Mouse (Mus musculus) kidney, postnatal 4 days (tissue): ENCODE data around the gene Gm20388.
A peak's percentile ranks its signal among the peaks of the same experiment; 100 is the strongest.

Experiments
- DNase-seq, 2 experiments: peaks; one replicate each; pipeline ENCODE4 v3.0.0; 2021; ENCODE audit warnings: mixed read lengths in 2 of 2

The Gm20388 gene

GRCm38 (mm10) chr8:124106328-124107195, 4195.9 kb downstream of the Gm20388 start:
- DNase-seq: no peak

DNA sequence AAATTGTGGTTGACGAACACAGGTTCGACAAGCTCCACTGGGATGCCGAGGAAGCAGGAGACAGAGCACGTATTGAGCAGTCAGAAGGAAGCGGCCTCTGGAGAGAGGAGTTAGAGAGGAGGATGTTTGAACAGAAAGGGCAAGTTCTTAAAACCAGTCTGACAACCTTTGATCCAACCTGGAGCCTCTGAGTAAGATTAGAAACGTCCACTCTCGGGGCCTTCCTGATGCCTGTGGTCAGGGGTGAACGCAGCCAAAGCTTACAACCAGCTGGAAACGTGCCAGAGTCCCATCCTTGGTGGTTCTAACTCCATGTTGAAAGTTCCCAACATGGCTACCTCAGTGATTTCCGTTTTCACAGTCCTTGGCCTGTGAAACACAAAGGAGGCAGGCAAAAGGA, 4202.5 kb downstream of the Gm20388 start:
- peak in 1 of 2 experiments; percentile 10 for DNase-seq

GRCm38 (mm10) chr8:124125241-124125640, 4214.6 kb downstream of the Gm20388 start:
- peak in 1 of 2 experiments; percentile 40 for DNase-seq

DNA sequence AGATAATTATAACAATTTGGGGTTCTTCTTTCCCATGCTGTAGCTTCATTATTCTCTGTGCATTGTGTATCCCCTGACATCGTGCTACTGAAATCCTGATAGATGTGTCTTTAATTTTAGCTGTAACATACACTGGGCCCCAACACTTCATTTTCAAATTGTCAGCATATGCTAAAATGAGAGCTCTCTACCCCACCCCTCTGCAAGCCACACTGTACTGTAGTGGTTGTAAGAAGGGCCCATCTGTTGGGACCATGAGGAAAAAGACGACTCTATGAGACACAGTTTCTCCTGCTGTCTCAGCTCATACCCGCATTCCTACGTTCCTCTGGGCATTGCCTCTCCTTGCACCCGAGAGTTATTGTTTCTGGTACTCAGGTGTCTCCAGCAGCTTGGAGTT, 4226.6 kb downstream of the Gm20388 start:
- DNase-seq: no peak

GRCm38 (mm10) chr8:124140211-124140790, 4229.7 kb downstream of the Gm20388 start:
- DNase-seq: no peak

DNA sequence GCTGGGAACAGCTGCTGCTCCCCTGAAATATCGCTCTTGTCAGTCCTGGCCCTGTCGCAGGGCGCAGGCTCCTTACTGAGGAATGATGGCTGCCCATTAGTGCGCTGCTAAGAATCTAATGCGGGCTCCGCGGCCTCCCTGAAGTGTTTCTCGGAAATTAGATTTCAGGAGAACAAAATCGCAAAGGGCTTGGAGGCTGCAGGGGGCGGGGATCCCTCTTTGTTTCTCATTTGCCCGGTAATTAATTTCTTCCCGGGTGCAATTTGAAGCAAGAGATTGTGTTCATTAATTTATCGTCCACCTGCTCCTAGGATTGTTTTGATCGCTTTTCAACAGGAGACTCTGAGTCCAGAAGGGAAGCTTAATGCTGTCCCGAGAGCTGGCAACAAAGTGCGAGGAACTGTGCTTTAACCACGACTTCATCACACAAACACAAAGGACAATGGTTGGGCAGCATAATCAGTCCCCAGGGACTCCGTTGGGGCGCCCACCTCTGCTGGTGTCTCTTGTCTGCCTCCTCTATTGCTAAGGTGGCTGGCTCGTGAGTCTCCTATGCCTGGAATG, 4230.3 kb downstream of the Gm20388 start:
- DNase-seq: peak; percentile 35 to 39

DNA sequence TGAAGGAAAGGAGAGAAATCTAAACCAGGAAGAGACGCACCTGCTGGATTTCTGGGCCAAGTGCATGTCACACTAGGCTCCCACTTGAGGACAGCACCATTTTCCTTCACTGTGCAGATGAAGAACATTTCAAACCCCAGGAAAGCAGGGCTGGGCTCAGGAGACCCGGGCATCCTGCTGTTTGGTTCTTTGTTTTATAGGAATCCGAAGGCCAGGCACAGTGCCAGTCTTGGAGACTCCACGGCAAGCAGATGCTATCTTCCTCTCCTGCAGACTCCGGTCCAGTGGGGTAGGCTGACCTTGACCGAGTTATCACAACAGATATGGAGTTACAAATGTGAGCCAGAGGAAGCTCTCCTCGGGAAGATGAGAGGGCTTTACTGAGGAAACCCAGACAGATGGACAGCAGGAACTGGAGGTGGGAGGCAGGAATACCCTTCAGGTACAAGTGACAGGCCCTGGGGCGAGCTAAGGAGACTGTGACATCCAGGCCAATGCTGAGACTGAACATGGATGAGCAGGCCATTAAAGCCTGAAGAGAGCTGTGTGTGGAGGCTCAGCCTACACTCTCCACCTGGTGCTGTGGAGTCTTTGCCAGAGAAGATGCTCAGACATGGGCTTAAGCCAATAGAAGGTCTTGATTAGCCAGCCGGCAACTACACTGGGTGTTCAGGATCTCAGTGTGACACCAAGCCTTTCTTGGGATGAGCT, 4231.2 kb downstream of the Gm20388 start:
- DNase-seq: no peak

- DNase-seq: no peak
Observed at GRCm38 (mm10) chr8:124143003-124143402, 4232.4 kb downstream of the Gm20388 start.

DNA sequence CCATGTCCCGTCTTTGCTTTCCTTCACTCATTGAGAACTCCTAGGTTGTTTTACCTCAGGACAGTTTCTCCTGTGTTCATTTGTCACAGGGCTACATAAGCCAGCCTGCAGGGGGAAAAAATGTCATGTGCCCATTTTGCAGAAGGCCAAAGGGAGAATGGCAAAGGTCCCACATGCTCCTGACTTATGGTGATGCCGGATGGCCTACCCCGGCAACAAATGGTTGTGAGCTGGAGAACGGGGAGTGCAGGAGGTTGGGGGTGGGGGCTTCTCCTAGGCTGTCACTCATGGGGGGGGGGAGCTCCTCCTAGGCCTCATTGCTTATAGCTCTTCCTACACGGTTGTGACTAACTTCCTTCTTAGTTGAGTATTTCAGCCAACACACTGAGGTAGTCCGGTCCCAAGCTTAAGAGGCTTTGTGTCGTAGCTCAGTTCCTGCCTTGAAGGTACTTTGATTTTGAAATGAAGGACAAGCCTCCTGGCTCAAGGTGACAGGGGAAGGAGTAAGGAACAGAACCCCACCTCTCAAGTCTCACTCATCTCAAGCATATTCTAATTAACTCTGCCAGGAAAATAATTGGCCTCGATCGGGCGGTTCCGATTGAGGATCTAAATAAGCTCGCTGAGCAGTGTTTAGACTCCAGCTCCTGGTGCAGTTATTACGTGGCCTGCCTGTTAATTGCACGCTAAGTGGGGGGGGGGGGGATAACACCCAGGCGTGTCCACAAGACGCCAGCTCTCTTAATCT, 4233.4 kb downstream of the Gm20388 start:
- no peak for DNase-seq

DNA sequence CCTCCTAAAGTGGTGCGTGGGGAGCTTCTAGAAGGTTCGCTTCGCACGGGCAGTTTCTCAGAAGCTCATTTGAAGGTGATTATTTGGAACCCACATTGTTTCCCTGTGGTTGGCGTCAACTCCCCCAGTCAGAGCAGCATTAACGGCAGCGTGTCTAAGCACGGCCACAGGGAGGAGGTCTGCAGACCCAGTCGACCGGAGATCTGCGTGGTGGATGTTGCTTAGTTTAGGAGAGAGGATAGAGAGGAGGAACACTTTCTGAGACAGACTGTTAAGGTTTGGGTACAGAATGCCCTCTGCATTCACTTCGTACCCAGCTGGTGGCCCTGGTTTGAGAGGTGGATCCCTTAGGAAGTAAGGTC, 4234.0 kb downstream of the Gm20388 start:
- peak; percentile 23 to 43 for DNase-seq

DNA sequence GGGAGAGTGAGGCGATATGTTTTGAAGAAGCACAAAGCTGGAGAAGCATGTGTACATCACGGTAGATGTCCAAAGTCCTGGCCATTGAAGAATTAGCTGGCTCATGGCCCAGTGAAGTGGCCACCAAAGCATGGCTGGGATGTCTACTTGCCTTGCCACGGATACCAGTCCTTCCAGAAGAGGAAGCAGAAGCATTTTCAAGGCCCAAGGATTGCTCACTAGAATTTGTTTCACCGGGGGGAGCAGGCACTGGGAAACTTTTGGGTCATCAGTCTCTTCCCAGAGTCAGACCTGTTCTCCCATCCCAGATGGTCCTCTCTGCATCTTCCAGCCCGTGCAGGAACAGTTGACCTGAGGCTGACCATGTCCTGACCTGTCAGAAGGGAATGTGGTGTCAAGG, 4235.6 kb downstream of the Gm20388 start:
- DNase-seq: no peak

GRCm38 (mm10) chr8:124150009-124150408, 4239.4 kb downstream of the Gm20388 start:
- no peak for DNase-seq

GRCm38 (mm10) chr8:124150536-124150935, 4239.9 kb downstream of the Gm20388 start:
- no peak for DNase-seq

- DNase-seq: no peak
Observed at GRCm38 (mm10) chr8:124151881-124152280, 4241.2 kb downstream of the Gm20388 start.

- no peak for DNase-seq
Observed at GRCm38 (mm10) chr8:124152771-124153170, 4242.1 kb downstream of the Gm20388 start.

DNA sequence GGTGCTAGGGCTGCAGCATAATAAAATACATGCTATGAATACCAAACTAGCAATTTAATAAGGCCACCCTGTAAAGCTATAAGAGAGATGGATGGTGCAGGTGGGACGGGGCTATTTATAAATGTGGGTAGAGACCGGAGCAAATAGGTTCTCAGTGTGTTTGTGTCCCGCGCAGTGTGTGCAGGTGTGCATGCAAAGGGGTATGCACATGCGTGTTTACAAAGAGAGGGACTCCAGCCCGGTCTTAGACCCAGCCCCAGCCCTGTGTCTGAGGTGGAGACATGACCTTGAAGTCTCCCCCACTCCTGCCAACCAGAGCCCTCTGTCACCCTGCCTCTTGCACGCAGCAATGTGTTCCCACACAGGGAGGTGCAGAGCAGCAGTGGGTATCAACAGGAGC, 4245.7 kb downstream of the Gm20388 start:
- DNase-seq: no peak

- no peak for DNase-seq
Observed at GRCm38 (mm10) chr8:124161683-124162082, 4251.0 kb downstream of the Gm20388 start.

GRCm38 (mm10) chr8:124163258-124163657, 4252.6 kb downstream of the Gm20388 start:
- no peak for DNase-seq

GRCm38 (mm10) chr8:124169749-124170148, 4259.1 kb downstream of the Gm20388 start:
- DNase-seq: no peak

DNA sequence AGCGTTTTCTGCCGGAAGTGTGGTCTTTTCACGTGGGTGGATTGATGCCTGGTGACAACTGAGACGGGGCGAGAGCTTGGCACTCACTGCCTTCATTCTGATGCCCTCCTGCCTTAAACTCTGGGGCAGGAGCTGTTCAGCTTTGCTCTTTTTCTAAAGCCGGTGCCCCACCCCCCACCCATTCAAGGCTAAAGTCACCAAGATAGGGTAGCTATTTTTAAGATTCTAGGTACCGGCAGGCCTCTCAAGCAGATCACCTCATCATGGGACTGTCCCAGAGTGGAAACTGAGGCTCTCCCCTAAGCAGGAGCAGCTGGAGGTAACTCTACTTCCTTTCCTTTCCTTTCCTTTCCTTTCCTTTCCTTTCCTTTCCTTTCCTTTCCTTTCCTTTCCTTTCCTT, 4260.0 kb downstream of the Gm20388 start:
- DNase-seq: no peak

- peak; percentile 55 to 68 for DNase-seq
Observed at GRCm38 (mm10) chr8:124171557-124172528, 4261.2 kb downstream of the Gm20388 start.
